Mouse (Mus musculus) ES-Bruce4 (cell line): Measurements from ENCODE around the gene Snx7. TPM values are rescaled to one million over a fixed set of nuclear protein-coding genes. Genes with fewer than 3 reads are reported as not detected.

Source experiments
- H3K27ac ChIP-seq: 2 replicates; pipeline ENCODE4 v1.5.1; 2012; ENCODE audit warnings: low read length, inconsistent platforms; ENCODE audit not compliant: insufficient read depth
- H3K27me3 ChIP-seq: 2 replicates; pipeline ENCODE4 v1.6.1; 2012; ENCODE audit warnings: mild to moderate bottlenecking, low read length, inconsistent platforms; ENCODE audit not compliant: control insufficient read depth, poor library complexity, insufficient read depth, severe bottlenecking
- H3K36me3 ChIP-seq: 2 replicates; pipeline ENCODE4 v1.6.1; 2012; ENCODE audit warnings: inconsistent platforms, mild to moderate bottlenecking, low read length, moderate library complexity; ENCODE audit not compliant: control insufficient read depth, poor library complexity, insufficient read depth, severe bottlenecking
- H3K4me1 ChIP-seq: one replicate; pipeline ENCODE4 v1.8.1; 2011; ENCODE audit warnings: low read length; ENCODE audit not compliant: control insufficient read depth, insufficient read depth
- H3K4me3 ChIP-seq: 2 replicates; pipeline ENCODE4 v1.5.1; 2011; ENCODE audit warnings: low read depth, mild to moderate bottlenecking, low read length
- H3K9ac ChIP-seq: 2 replicates; pipeline ENCODE4 v1.6.1; 2012; ENCODE audit warnings: low read depth, mild to moderate bottlenecking, inconsistent platforms; ENCODE audit not compliant: poor library complexity, severe bottlenecking
- H3K9me3 ChIP-seq: replicated peaks from 2 replicates; pipeline ENCODE4 v1.6.1; 2012; ENCODE audit warnings: mild to moderate bottlenecking, low read length, inconsistent platforms; ENCODE audit not compliant: control insufficient read depth, poor library complexity, insufficient read depth, severe bottlenecking
- CTCF ChIP-seq: IDR thresholded peaks from one replicate; pipeline ENCODE4 v1.8.1; 2011; ENCODE audit warnings: low read depth, low read length
- EP300 ChIP-seq: IDR thresholded peaks from 2 replicates; pipeline ENCODE4 v1.6.1; 2011; ENCODE audit warnings: low read depth, low read length; ENCODE audit not compliant: insufficient read depth
- POLR2A ChIP-seq: IDR thresholded peaks from one replicate; pipeline ENCODE4 v1.8.1; 2011; ENCODE audit warnings: low read length; ENCODE audit not compliant: insufficient read depth
- polyA plus RNA-seq: library from polyadenylated mRNA; stranded (reverse); fragments of >200 nt; gene quantifications from 2 replicates; pipeline ENCODE4 v1.2.4, GENCODE M21; 2011; ENCODE audit warnings: low read depth; ENCODE audit not compliant: missing spikeins, insufficient read depth, insufficient read length

The Snx7 gene
- polyA plus RNA-seq, 1 experiment: 13.0 TPM

- Histone ChIP-seq H3K9me3 (no peaks in the 10 kb centered on the region), H3K27ac (no peak overlapping the region), H3K27me3 (no peaks in the 10 kb centered on the region), H3K36me3 (no peaks in the 10 kb centered on the region), H3K4me1 (no peaks in the 10 kb centered on the region), H3K4me3 (no peak overlapping the region), H3K9ac (no peak overlapping the region)
- no peak for TF ChIP-seq EP300
- no peak for TF ChIP-seq CTCF
- no peak for TF ChIP-seq POLR2A
These were observed 63.0 kb downstream of the Snx7 start for GRCm38 (mm10) chr3:117805782-117806181.

DNA sequence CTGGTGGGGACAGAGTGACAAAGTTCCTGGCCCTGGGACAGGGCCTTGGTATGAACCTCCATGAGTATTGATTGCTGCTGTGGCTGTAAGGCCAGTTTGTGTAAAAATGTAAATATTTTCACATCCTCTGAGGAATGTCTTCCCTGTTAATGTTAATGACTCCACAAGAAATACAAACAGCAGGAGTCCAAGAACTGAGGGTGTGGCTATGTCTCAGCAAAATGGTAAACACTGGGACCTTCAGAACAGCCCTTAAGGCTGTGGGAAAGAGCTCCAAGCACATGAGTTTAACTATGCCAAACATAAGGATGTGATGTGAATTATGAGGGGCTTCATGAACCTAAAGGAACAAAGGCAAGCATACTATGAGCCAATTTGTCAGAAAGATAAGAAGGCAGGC is 74.2 kb downstream of the Snx7 start:
- H3K4me3 ChIP-seq: no peak overlapping the region
- no peak overlapping the region for H3K9ac ChIP-seq
- TF ChIP-seq POLR2A: no peak
- no peak for TF ChIP-seq EP300
- TF ChIP-seq CTCF: no peak
- H3K27ac ChIP-seq: no peak overlapping the region
- H3K4me1 ChIP-seq: no peaks in the 10 kb centered on the region
- no peaks in the 10 kb centered on the region for H3K27me3 ChIP-seq
- no peaks in the 10 kb centered on the region for H3K9me3 ChIP-seq
- no peaks in the 10 kb centered on the region for H3K36me3 ChIP-seq

DNA sequence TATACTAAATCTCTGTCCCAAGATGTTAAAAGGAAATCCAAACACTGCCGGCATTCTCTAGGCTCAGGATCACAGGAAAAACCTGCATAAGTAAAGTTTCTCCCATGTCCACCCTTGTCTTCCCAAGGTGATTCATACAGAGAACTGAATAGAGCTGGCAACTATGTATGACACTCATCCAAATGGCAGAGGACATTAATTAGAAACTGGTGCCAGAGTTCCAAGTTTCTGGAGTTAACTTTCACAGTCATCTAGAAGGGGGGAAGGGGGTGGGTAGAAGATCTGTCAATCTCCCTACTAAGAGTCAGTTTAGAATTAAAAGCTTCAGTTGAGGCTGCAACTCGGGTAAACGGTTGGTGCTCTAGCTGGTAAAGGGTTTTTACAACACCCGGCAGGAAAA is 76.8 kb downstream of the Snx7 start:
- no peaks in the 10 kb centered on the region for H3K36me3 ChIP-seq
- H3K27me3 ChIP-seq: no peaks in the 10 kb centered on the region
- H3K4me1 ChIP-seq: no peaks in the 10 kb centered on the region
- H3K9ac ChIP-seq: no peak overlapping the region
- no peak for TF ChIP-seq POLR2A
- TF ChIP-seq EP300: no peak
- TF ChIP-seq CTCF: no peak
- no peak overlapping the region for H3K4me3 ChIP-seq
- H3K27ac ChIP-seq: no peak overlapping the region
- no peaks in the 10 kb centered on the region for H3K9me3 ChIP-seq

DNA sequence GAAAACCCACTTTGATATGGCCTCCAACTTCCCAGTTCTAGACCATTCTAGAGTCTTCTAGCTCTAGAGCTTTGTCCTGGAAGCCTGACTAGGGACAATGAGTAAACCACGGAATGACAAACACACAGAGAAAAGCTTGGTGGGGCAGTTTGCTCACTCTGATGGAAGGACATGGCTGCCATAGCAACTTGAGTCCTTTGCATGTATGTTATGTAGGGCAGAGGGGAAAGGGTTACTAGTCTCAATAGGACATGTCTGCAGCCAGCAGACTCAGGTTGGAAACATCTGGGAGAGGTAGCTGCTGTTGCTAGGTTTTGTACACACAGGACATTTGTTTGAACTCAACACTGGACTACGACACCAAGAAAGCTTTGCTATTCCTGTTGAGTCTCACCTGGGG is 77.5 kb downstream of the Snx7 start:
- TF ChIP-seq POLR2A (no peak), EP300 (no peak), CTCF (no peak)
- Histone ChIP-seq H3K9me3 (no peaks in the 10 kb centered on the region), H3K4me3 (no peak overlapping the region)

GRCm38 (mm10) chr3:117788800-117789693 is 79.7 kb downstream of the Snx7 start:
- H3K4me1 ChIP-seq: no peaks in the 10 kb centered on the region
- no peak overlapping the region for H3K27ac ChIP-seq
- no peak for TF ChIP-seq EP300
- no peak for TF ChIP-seq CTCF
- no peak for TF ChIP-seq POLR2A
- no peak overlapping the region for H3K4me3 ChIP-seq
- H3K27me3 ChIP-seq: no peaks in the 10 kb centered on the region
- H3K9ac ChIP-seq: no peak overlapping the region
- no peaks in the 10 kb centered on the region for H3K9me3 ChIP-seq
- H3K36me3 ChIP-seq: no peaks in the 10 kb centered on the region

More for the DNA sequence above, 77.5 kb downstream of the Snx7 start:
- no peaks in the 10 kb centered on the region for H3K27me3 ChIP-seq
- no peak overlapping the region for H3K9ac ChIP-seq
- H3K27ac ChIP-seq: no peak overlapping the region
- no peaks in the 10 kb centered on the region for H3K36me3 ChIP-seq
- no peaks in the 10 kb centered on the region for H3K4me1 ChIP-seq

DNA sequence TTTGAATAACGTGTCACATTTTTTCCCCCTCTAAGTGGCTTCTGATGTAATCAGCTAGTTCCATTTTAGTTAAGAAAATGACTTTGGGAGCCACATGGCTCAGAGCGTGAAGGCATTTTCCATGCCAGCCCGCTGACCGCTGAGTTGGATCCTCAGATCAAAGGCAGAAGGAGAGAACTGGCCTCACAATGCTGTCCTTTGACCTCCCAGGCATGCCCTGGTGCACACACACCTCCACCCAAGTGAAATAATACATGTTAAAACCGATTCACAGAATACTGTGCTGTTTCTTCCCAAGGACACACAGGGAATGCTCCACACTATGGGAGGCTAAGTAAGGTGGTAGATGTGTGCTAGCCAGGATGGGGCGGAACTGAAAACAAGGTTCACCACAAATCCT is 81.5 kb downstream of the Snx7 start:
- H3K27me3 ChIP-seq: no peaks in the 10 kb centered on the region
- H3K27ac ChIP-seq: no peak overlapping the region
- no peak for TF ChIP-seq CTCF
- no peak for TF ChIP-seq POLR2A
- no peak for TF ChIP-seq EP300
- H3K4me3 ChIP-seq: no peak overlapping the region
- H3K9me3 ChIP-seq: no peaks in the 10 kb centered on the region
- H3K4me1 ChIP-seq: no peaks in the 10 kb centered on the region
- H3K9ac ChIP-seq: no peak overlapping the region
- no peaks in the 10 kb centered on the region for H3K36me3 ChIP-seq
